Mouse (Mus musculus) ovary, adult 18-20 months (tissue): ENCODE data around the gene Man2a1.

Source experiments
- DNase-seq: peaks from one replicate; pipeline ENCODE4 v3.0.0; 2022; ENCODE audit warnings: low spot score, mixed read lengths

Man2a1 gene

GRCm38 (mm10) chr17:64603134-64603533 is 2.6 kb downstream of the Man2a1 start:
- DNase-seq, result peak; percentile 22

GRCm38 (mm10) chr17:64603534-64603933 is 3.0 kb downstream of the Man2a1 start:
- no peak for DNase-seq

- no peak for DNase-seq
Observed at GRCm38 (mm10) chr17:64604163-64604562, 3.6 kb downstream of the Man2a1 start.

- no peak for DNase-seq
Observed at GRCm38 (mm10) chr17:64608228-64608627, 7.7 kb downstream of the Man2a1 start.

- no peak for DNase-seq
Observed at GRCm38 (mm10) chr17:64608923-64609598, 8.5 kb downstream of the Man2a1 start.

GRCm38 (mm10) chr17:64609741-64610140 is 9.2 kb downstream of the Man2a1 start:
- DNase-seq, result no peak

- no peak for DNase-seq
Observed at GRCm38 (mm10) chr17:64611426-64611825, 10.9 kb downstream of the Man2a1 start.

- DNase-seq, result peak; percentile 26
Observed at GRCm38 (mm10) chr17:64612135-64612885, 11.8 kb downstream of the Man2a1 start.

GRCm38 (mm10) chr17:64612930-64613329 is 12.4 kb downstream of the Man2a1 start:
- DNase-seq, result no peak

GRCm38 (mm10) chr17:64613351-64613750 is 12.8 kb downstream of the Man2a1 start:
- no peak for DNase-seq

GRCm38 (mm10) chr17:64614804-64615203 is 14.3 kb downstream of the Man2a1 start:
- DNase-seq, result no peak

GRCm38 (mm10) chr17:64615420-64615819 is 14.9 kb downstream of the Man2a1 start:
- no peak for DNase-seq

GRCm38 (mm10) chr17:64616259-64616658 is 15.7 kb downstream of the Man2a1 start:
- no peak for DNase-seq

GRCm38 (mm10) chr17:64617838-64618237 is 17.3 kb downstream of the Man2a1 start:
- DNase-seq, result peak; percentile 84

GRCm38 (mm10) chr17:64618996-64619395 is 18.5 kb downstream of the Man2a1 start:
- DNase-seq, result no peak

- DNase-seq, result no peak
Observed at GRCm38 (mm10) chr17:64620135-64620534, 19.6 kb downstream of the Man2a1 start.

GRCm38 (mm10) chr17:64620627-64621026 is 20.1 kb downstream of the Man2a1 start:
- no peak for DNase-seq

GRCm38 (mm10) chr17:64621226-64621625 is 20.7 kb downstream of the Man2a1 start:
- DNase-seq, result no peak

- DNase-seq, result no peak
Observed at GRCm38 (mm10) chr17:64621649-64622351, 21.3 kb downstream of the Man2a1 start.

- DNase-seq, result no peak
Observed at GRCm38 (mm10) chr17:64622352-64622886, 21.9 kb downstream of the Man2a1 start.

- DNase-seq, result no peak
Observed at GRCm38 (mm10) chr17:64624439-64624838, 23.9 kb downstream of the Man2a1 start.

GRCm38 (mm10) chr17:64628796-64629195 is 28.3 kb downstream of the Man2a1 start:
- DNase-seq, result no peak

- DNase-seq, result no peak
Observed at GRCm38 (mm10) chr17:64629486-64629885, 28.9 kb downstream of the Man2a1 start.
